Mouse (Mus musculus) hindlimb bud, embryonic 11.5 days (tissue): ENCODE data around the gene Rps15.

Source experiments
- DNase-seq: peaks from one replicate; pipeline ENCODE4 v3.0.0-alpha.2; 2012; ENCODE audit warnings: low read depth, low spot score; ENCODE audit errors: extremely low spot score

The Rps15 gene

DNA sequence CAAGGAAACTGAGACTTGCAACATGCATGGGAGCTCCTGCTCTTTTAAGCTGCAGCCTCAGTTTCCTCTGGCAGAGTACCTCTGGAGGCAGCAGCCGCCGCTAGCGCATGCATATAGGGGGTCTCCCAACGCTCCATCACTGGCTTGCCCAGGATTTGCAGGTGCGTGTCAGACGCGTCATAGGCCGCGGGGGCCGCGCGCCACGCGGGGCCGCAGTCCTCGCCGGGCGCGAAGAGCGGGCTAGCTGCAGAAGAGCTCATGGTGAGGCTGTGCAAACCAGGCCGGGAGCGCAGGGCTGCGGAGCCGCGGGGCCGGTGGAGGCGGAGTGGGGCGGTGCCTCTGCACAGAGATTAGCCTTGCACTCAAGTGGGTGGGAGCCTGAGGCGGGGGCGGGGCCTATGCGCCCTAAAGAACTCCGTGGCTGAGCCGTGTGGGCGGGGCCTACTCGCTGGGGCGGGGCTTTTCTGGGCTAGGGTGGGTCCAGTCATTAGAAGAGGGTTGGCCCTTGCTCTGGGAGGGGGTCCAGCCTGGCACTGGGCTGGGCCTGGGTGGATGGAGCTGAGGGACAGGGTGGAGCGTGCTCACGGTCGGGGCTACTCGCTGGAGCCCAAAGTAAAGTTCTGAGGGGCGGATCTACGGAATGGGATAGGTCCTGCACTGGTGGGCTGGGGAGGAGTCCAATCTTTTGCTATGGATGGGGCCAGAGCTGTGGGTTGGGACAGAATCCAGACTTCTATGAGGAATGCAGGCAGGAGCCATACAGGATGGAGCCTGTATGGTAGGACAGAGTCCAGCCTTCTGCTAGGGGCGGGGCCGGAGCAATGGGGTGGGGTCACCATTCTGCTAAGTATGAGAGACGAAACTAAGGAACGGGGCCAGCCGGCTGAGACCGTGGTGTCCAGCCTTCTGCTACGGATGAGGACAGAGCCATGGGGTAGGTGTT, 31.3 kb upstream of the Rps15 start, which contains the start of the genes Gamt and Dazap1:
Gene Gamt (minus strand): TSS at position 371 of the 943 bp plus-strand sequence.
Gene Dazap1 (plus strand): TSS at position 845 of the 943 bp plus-strand sequence.
- DNase-seq: peak; percentile 69

- DNase-seq: peak; percentile 67
Observed at GRCm38 (mm10) chr10:80261585-80261968, 30.7 kb upstream of the Rps15 start.

DNA sequence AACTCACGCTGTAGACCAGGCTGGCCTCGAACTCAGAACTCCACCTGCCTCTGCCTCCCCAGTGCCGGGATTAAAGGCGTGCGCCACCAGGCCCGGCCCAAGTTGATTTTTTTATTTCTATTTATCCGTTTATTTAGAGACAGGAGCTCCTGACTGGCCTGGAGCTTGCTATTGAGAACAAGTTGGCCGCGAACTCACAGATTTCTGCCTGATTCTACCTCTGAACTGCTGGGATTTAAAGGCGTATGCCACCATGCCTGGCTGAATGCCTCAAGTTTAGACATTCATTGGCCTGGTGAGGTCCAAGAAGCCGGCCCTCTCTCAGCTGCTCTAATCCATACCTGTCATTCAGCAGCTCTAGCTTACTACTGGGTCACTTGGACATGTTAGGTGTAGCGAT, 30.1 kb upstream of the Rps15 start:
- DNase-seq: no peak

- DNase-seq: no peak
Observed at GRCm38 (mm10) chr10:80262776-80263365, 29.4 kb upstream of the Rps15 start.

DNA sequence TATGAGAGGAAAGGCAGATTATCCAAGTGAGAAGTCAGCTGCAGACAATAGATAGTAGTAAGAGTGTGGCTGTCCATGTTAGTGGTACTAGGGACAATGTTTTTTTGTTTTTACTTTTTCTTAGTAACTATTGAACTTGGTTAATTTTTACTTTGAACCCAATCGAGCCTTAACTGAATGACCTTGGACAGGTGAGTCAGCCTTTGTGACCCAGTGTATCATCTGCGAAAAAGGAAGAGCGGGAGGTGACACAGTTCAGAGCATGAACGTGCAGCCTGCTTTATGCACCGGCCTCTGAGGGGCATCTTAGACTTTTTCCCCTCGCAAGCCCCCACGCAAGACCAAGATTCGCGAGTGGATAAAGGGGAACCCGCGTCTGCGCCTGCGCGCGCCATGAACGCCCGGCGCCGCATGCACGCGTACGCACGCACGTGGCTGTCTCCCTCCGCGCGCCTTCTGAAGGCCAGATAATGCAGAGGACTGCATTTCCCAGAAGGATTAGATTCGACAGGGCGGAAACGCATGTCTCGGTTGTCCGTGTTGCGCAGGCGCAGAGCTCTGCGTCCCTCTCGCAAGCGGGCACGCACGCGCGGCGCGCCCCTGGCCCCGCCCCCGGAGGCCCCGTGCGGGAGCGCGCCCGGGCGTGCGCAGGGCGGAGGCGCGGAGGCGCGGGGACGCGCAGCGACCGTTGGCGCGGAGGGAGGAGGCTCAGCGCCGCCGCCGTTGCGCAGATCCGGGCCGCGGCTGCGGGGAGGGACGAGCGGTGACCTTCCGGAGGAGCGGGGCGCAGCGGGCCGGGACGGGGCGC, 27.7 kb upstream of the Rps15 start:
- peak; percentile 99 for DNase-seq

DNA sequence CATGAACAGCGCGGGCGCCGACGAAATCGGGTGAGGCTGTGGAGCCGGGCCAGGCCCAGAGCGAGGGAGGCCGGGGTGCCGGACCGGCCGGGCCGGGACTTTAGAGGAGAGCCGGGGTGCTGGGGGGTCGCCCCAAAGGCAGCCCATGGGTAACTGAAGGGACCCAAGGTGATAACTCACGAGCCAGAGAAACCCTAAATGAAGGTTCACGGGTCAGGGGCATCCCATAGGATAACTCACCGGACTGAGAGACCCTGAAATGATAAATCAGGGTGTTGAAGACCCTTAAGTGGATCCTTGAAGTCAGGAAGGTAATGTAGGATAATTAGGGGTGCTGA, 27.1 kb upstream of the Rps15 start:
- DNase-seq: no peak

- DNase-seq: no peak
Observed at GRCm38 (mm10) chr10:80270099-80270498, 22.2 kb upstream of the Rps15 start.

DNA sequence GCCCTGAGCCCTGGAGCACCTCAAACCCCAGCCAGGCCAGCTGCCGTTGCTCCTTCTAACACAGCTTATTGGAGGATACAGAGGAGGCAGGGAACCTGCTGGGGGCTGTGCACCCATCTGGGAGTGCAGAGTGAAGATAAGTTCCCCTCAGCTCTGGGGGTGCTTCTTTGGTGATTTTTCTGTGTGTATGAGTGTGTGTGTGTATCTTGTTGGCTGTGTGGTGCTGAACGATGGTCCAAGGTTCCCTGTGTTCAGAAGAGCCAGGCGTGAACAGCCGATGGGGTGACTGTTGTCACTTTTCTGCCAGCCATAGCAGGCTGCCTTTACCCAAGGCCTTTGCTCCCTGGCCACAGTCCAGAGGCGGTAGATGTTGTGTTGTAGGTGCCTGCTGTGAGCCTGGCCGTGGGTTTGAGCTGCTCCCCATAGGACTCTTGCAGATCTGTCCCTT, 21.5 kb upstream of the Rps15 start:
- DNase-seq: no peak

DNA sequence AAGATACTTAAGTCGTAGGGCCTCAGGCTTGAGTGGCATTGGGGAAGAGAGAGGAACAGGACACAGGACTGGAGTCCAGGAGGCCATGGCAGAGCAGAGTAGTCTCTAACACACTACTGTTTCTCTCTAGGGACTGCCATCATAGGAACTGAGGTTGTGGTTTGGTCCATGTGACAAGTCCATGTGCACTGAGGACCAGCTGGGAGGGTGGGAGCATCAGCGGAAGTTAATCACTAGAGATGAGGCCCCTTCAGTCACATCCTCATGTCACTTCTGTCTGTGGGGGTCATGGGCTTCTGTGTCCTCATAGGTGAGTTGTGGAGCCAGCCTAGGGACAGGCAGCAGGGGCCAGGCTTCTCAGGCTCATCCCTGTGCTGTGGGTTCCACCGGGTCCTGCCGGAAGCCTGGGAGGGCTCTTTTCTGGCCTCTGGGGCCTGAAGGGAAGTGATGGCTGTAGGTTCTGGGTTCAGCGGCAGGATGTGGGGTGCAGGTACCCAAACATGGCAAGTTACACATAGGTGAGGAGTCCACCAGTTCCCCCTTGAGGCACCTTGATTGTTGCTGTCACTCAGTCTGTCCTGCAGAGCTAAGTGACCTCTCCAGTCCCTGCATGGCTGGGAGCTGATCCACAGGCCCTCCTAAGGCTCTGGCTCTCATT, 20.9 kb upstream of the Rps15 start:
- no peak for DNase-seq

DNA sequence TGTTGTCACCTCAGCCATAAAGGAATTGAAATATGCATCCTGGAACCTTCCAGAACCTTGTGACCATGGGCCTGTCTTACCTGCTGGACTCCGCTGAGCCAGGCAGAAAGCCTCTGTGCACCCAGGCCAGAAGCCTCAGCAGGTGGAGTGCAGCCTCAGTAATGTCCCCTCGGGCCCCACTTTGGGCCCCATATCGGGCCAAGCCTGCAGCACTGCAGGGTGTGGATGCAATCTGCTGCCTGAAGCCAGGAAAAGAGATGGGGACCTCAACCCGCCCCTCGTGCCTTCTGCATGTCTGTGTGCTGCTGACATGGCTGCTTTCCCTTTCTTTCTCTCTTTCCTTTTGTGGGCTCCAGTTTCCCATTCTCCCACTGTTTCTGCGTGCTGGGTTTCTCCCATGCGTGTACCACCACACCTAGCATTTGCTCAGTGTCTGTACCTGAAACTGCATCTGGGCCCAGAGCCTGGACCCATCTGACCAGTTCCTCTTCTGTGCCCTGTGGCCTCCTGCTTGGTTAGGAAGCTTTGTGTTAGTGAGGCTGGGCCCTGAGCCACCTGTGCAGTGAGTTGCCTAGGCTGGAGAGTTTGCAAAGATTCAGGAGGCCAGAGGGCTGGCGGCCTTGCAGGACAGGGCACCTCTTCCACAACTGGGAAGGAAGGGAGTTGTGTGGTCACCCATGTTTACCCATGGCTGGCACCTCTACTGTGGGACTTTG, 20.2 kb upstream of the Rps15 start:
- no peak for DNase-seq

GRCm38 (mm10) chr10:80273847-80274246, 18.4 kb upstream of the Rps15 start:
- no peak for DNase-seq

DNA sequence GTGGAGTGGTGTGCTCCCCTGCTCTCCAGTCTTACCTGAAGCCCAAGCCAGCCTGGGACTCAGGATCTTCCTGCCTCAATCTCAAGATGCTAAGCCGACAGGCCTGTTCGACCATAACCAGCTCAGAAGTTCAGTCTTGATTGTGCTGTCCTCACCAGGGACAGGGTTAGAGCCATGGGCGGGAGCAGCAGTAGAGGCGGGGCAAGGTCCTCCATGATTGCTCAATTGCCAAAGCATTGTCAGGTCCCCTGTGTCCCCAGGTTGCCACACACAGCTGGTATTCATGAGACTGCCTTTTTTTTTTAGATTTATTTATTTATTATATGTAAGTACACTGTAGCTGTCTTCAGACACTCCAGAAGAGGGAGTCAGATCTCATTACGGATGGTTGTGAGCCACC, 16.0 kb upstream of the Rps15 start:
- no peak for DNase-seq

- DNase-seq: no peak
Observed at GRCm38 (mm10) chr10:80278390-80278789, 13.9 kb upstream of the Rps15 start.

DNA sequence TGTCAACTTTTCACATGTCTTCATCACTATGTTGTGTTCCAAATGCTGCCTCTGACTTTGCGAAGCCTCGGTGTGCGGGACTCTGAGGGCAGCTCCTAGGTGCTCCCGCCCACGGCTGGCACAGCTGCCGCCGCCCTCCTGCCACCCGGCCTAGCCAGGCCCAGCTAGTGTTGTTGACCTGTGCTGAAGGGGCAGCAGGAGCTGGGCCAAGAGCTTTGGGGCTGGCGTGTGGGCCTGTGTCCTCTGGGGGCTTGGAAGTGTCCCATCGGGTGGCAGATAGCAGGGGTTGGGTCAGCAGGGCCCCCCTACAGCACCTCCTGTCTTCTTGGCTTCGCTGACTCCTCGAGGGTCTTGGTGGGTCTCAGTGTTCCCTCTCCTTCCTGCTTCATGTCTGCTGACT, 13.0 kb upstream of the Rps15 start:
- no peak for DNase-seq

- no peak for DNase-seq
Observed at GRCm38 (mm10) chr10:80281304-80281703, 10.9 kb upstream of the Rps15 start.

DNA sequence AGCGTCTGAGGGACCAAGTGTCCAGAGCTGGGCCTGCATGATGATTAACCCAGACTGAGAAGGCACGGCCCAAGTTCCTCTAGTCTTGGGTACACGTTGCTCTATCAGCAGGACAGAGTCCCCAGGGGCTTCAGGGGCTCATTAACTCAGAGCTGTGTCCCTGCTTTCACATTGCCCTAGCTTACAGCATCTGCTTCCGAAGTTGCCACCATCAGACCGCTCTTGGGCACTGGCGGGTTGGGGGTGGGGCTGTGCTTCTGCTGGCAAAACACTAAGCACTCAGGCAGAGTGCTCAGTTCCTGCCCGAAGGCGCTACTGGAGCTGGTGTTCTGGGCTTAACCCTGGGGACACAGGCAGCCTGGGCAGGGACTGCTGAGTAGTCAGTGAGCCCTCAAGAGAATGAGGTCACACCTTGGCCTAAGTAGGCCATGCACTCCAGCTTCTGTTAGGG, 10.3 kb upstream of the Rps15 start:
- no peak for DNase-seq

DNA sequence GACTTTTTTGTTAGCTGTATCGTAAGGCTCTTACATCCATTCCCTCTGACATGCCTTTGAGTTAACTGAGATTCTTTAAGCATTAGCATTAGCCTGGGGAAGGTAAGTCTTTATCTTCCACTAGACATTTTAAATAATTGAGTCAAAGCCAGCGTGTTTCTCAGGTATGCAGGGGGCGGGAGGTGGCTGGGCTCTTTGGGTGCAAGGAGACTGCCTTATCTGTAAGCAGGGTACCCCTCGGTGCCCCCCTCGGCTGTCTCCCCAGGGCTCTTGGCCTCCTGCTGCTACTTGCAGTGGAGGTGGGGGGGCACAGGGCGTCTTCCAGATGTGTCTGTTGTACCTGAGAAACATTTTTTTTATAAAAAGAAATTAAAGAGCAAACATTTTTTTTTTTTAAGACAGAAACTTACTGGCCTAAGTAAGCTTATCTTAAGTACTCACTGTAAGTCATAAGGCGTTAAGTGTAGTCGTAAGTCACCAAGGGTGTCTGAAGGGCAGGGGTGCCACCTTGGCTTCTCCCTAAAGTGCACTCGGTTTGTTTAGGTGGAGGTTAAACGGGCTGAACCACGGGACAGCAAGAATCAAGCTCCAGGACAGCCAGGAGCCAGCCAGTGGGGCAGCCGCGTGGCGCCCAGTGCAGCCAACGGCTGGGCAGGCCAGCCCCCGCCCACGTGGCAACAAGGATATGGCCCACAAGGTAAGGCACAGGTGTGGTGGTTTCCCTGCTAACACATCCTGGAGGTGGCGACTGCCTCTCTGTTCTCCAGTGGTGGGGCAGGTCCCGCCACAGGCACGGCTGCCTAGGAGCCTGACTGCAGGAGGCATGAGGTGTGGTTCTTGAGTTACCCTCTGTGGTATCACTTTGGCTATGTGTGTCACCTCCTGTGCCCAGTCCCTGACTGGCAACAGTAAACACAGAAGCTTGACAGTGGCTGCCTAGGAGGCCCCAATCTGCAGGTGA, 9.5 kb upstream of the Rps15 start:
- DNase-seq: no peak

GRCm38 (mm10) chr10:80285222-80286070, 6.8 kb upstream of the Rps15 start:
- no peak for DNase-seq
